Mouse (Mus musculus) brain, embryonic 14.5 days (tissue): ENCODE data around the gene Atp11a.

ENCODE experiments used
- CTCF ChIP-seq: fragments of 200-500 bp; IDR thresholded peaks from 2 replicates; pipeline ENCODE4 v1.5.1; 2012; ENCODE audit warnings: inconsistent platforms, mild to moderate bottlenecking, moderate library complexity, borderline replicate concordance; ENCODE audit not compliant: insufficient read depth, insufficient read length; ENCODE audit errors: extremely low read depth
- POLR2A ChIP-seq: fragments of 200-500 bp; IDR thresholded peaks from 2 replicates; pipeline ENCODE4 v1.6.1; 2012; ENCODE audit warnings: mild to moderate bottlenecking, inconsistent platforms, borderline replicate concordance; ENCODE audit not compliant: poor library complexity, insufficient read depth, insufficient read length, severe bottlenecking; ENCODE audit errors: extremely low read depth

GRCm38 (mm10) chr8:12887772-12888435 lies 131.1 kb downstream of the Atp11a start:
- TF ChIP-seq CTCF: no peak
- no peak for TF ChIP-seq POLR2A
